Mouse (Mus musculus): ENCODE data around the gene Vmn2r100. TPM values are rescaled to one million over a fixed set of nuclear protein-coding genes. Genes with fewer than 3 reads are reported as not detected.

Gene Vmn2r100
- not detected for total RNA-seq (2021)
- long read RNA-seq, experiment 1, result 0 reads
- long read RNA-seq, experiment 2, result 0 reads

GRCm38 (mm10) chr17:19504432-19504831 is at the start of gene Vmn2r100:
Vmn2r100 (plus strand) TSS chr17:19504732.
- no peak for DNase-seq (ENCODE audit: low spot score in 2 of 2)

GRCm38 (mm10) chr17:19482866-19483265 is 21.7 kb upstream of the Vmn2r100 start:
- DNase-seq (ENCODE audit: low spot score in 2 of 2), result no peak

DNA sequence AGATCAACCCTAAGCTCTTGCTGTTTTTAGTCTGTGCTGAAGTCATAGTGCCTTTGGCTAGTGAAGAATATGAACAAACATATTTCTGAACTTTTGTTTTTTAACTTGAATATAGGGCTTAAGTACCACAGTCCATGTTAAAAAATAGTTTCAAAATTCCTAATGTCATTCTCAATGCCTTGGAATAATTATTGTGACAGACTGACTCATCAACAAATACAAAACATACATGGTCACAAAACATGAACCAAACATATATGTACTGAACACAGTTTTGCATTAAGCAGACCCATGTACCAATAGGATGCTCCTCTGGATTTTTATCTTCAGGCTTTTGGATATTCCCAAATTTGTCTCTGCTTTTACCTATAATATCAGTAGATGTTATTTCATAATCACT is 72.4 kb downstream of the Vmn2r100 start, which contains the start of gene Vmn2r101:
TSS of gene Vmn2r101 (plus strand) at position 301 of the 400 bp plus-strand sequence.
- no peak for DNase-seq (ENCODE audit: low spot score in 2 of 2)

Other genes with a start within 250 kb of the Vmn2r100 start
- not detected for gene Vmn2r99, start 142.8 kb upstream of the Vmn2r100 start, total RNA-seq (2021)
- not detected for gene Vmn2r101, start 72.5 kb downstream of the Vmn2r100 start, total RNA-seq (2021)
- gene Vmn2r102, start 155.6 kb downstream of the Vmn2r100 start, total RNA-seq (2021), result not detected

All from left cerebral cortex, adult 18-20 months (tissue).